Mouse (Mus musculus): Measurements from ENCODE around the gene Ccdc158.
A peak's percentile ranks its signal among the peaks of the same experiment; 100 is the strongest.

Gene Ccdc158

DNA sequence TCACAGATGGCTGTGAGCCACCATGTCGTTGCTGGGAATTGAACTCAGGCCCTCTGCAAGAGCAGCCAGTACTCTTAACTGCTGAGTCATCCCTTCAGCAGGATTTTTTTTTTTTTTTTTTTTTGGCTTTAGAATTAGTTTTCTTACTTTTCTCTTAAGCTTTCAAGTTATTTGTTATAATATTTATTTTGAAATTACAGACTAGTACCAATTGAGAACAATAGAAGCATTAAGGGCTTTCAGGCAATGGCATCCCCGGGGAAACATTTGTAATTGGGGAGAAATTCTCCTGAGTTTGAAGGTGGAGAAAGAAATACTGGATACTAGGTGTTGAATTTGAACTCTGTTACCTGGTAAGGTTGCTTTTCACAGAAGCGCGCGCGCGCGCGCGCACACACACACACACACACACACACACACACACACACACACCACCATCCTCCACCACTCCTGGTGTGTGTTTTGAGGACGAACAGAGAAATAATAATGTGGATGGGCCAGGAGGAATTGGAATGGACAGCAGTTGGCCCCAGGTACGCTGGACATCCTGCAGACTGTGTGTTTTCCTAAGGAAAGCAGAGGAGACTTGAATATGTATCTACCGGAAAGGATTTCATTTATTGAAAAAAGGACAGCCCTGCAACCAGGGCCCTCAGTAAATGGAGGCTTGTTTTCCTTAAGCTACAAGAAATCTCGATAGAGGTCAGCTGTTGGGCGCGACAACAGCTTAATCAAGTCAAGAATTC lies 9.8 kb upstream of the Ccdc158 start:
- no peak for DNase-seq

DNA sequence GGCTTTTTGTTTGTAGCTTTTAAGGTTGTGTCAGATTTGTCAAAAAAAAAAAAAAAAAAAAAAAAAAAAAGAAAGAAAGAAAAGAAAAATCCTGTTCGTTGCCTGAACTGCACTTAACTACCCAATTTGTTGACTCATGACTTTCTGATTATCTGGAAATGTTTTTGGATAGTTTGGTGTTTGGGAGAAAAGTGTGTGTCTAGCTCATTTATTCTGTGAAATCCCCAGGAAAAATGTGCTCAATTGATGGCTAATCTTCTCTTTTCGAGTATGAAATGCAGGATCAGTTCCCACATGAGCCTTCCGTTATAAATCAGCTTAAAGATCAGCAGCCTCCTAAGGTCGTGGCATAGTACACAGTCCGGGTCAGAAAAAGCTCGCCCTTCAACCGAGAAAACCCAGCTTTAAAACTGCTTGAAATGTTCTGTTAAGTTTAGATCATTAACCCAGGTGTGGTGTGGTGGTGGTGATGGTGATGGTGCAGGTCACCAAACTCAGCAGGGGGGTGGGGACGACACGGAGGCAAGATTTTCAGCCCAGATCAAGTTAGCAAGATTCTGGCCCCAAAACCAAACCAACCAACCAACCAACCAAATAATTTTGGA lies 8.9 kb upstream of the Ccdc158 start:
- DNase-seq: no peak

GRCm38 (mm10) chr5:92683351-92683807 lies 8.3 kb upstream of the Ccdc158 start, which contains the start of gene Shroom3:
TSS of gene Shroom3 (plus strand) at chr5:92683435.
- DNase-seq: peak; percentile 7

DNA sequence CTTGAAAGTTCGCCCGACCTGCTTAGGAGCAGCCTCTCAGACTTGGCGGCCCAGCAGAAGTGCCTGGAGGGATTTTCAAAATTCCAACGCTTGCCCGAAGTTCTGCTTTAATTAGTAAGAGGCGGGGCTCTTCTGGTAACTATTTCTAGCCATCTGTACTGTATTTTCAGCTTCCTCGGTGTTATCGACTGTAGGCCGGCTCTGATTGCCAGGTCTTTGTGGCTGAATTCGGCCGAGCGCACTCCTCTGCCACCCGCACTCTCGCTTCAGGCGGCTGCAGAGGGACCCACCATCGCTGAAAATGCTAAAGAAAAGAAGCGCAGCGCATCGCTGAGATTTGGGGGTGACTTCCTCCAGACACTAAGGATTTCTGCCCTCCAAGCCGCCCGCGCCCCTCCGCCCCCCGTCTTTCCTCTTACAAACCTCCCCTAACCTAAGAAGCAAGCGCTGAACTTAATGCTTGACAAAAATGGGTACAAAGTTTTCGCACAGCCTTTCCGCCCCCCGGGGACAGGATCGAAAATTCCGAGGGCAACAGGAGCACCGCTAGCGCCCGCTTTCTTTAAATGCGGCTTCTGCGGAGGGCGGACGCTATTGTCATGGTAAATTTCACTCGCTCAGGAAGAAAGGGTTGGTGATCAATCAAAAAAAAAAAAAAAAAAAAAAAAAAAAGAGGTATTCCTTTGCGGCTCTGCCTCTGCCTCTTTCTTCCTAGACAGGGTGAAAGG lies 7.7 kb upstream of the Ccdc158 start:
- no peak for DNase-seq

DNA sequence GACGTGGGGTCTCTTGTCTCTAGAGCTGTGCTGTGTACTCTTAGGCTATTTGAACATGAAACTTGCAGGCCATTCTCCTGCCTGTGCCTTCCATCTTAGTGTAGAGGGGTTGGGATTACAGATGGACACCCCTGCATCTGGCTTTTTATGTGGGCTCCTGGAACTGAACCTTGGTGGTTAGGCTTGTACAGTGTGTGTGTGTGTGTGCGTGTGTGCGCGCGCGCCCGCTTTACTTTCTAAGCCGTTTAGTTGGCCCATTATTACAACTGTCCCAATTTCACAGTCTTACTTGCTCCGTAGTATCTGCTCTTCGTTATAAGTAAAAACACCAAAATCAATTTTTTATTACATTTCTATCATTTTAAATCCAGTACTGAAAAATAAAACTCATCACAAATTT lies 6.8 kb upstream of the Ccdc158 start:
- DNase-seq: no peak

DNA sequence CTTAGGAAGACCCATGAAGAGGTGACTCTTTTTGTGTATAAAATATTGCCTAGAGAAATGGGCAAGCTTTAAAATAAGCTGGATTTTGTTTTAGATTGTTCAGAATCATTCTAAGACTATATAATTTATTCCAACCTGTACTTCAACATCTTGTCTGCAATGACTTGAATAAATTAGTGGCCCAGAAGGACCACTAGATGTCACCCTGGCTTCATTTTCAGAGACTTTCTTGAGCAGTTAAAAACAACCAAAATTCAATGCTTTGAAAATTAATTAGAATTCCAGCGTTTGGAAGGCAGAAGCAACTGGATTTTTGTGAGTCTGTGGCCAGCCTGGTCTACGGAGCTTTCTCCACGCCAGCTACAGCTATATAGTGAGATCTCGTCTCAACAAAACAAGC lies 4.4 kb upstream of the Ccdc158 start:
- DNase-seq: no peak

- DNase-seq: no peak
Measured at GRCm38 (mm10) chr5:92675574-92675920, 476 bp upstream of the Ccdc158 start.

DNA sequence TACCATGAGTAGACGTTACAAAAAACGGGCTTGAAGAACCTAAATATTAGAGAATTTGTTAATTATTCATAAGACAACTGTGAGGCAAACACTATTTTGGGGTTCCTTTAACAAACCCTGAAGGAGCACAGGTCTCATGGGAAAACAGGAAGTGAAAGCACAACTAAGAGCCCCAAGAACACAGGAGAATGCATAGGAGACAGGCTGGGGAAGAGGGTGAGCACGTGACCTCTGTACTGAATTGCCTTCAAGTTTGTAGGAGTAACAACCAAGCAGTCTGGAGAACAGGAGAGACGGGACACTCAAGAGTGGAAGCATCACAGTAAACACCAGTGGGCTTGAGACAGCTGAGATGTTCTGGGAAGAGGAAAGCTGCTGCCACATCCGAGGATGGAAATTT lies 8.2 kb downstream of the Ccdc158 start:
- DNase-seq: no peak

DNA sequence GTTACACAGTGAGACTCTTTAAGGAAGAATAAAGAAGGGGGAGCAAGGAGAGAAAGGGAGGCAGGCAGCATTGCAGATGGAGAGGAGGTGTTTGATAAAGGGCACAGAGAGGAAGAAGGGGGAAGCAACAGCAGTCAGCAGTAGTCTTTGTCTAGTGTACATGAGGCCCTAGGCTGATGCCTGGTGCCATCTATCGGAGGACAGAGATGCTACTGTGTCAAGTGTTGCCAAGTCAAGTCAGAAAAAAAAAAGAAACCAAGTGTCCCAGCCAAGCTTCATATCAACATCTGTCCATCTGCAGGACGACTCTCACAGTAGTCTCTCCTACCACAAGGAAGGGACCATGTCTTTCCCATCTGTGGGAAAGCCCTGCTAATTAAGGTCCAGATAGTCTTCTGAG lies 10.8 kb downstream of the Ccdc158 start:
- no peak for DNase-seq

- peak; percentile 13 for DNase-seq
Measured at GRCm38 (mm10) chr5:92656256-92656655, 18.8 kb downstream of the Ccdc158 start.

DNA sequence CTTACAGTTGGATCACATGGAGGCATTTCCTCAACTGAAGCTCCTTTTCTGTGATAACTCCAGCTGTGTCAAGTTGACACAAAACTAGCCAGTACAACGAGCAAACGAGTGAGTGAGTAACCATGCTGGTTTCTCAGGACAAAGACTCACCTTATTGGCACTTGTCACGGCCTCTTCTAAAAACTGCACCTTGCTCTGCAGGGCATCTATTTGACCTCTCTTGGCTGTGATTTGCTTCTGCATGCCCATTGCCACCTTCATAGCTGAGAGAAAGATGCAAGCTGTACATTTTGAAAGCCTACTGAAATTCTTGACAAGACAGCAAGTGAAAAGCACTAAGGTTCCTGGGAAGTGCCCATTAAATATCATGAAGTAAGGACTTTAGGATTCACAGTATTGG lies 34.2 kb downstream of the Ccdc158 start:
- DNase-seq: no peak

DNA sequence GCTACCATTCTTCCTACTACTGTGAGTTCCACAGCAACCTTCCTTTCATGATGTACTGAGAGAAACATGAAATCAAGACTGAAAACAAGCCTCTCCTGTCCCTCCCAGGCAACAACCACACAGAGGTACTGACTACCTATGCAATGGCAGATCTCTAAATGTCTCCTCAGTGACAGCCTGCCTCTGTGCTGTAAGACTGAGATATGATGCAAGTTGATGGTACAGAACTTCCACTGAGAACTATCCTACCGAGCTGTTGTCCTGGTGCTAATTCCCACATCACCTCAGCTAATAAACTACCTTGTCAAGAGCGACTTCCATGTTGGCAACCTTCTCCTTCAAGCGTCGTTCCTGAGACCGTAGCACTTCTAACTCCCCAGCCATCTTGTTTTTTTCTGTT lies 39.2 kb downstream of the Ccdc158 start:
- no peak for DNase-seq

GRCm38 (mm10) chr5:92634916-92635315 lies 40.2 kb downstream of the Ccdc158 start:
- DNase-seq: no peak

DNA sequence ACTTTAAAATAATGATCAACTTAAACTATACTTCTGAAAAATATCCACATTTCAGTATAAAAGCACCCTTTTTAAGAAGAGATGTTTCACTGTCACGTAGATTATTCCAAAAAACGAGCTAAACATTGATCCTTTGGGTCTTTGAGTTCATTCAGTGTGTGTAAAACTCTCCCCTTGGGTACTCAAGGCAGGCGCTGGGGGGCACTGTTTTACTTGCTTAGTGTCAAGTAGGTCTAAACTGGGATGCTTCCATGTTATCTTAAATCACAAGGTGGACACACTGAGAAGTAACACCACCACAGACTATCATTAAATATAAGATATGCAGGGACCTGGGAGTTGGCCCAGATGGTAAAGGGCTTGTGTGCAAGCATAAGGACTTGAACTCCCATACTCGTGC lies 41.5 kb downstream of the Ccdc158 start:
- no peak for DNase-seq

- no peak for DNase-seq
Measured at GRCm38 (mm10) chr5:92627896-92628295, 47.2 kb downstream of the Ccdc158 start.

GRCm38 (mm10) chr5:92621883-92622282 lies 53.2 kb downstream of the Ccdc158 start:
- no peak for DNase-seq

GRCm38 (mm10) chr5:92612756-92613155 lies 62.3 kb downstream of the Ccdc158 start:
- no peak for DNase-seq

GRCm38 (mm10) chr5:92607492-92608229 lies 67.4 kb downstream of the Ccdc158 start:
- no peak for DNase-seq

- no peak for DNase-seq
Measured at GRCm38 (mm10) chr5:92604452-92605247, 70.4 kb downstream of the Ccdc158 start.

DNA sequence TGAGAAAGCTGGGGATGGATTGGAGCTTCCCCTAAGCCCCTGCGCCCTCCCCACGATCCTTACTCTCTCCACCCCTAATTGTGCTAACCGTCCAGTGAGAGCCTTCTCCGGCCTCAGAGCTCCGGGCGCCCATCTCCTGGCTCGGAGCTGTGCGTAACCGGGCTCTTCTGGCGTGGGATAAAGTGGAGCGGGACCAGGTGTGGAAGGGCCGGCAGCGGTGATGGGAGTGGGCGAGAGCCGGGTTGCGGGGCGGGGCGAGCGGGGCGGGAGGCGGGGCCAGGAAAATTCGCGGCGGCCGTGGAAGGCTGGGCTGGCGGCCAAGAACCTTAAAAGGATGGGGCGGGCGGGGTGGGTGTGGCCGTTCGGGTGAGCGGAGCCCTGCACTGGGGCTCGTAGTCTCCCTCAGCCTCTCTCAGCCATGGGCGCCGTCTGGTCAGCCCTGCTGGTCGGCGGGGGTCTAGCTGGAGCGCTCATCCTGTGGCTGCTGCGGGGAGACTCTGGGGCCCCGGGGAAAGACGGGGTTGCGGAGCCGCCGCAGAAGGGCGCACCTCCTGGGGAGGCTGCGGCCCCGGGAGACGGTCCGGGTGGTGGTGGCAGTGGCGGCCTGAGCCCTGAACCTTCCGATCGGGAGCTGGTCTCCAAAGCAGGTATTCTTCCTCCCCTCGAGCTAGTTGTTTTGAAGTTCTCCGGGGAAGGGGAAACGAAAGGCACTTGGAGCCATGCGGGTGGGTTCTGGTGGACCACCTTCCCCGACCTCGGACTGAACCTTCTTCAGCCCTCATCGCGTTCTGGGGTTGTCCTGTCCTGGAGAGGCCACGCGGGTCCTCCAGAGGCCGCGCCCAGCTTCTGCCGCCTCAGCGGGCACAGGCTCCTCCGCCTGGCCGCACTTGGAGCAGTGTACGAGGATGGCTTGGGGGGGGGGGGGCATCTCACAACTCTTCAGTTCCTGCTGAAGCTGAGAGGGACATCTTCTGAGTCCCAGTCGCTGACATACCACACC lies 72.1 kb downstream of the Ccdc158 start, which contains the start of gene Stbd1:
Gene Stbd1, plus strand, starts transcription at position 351 of the 1,000 bp plus-strand sequence.
- no peak for DNase-seq

DNA sequence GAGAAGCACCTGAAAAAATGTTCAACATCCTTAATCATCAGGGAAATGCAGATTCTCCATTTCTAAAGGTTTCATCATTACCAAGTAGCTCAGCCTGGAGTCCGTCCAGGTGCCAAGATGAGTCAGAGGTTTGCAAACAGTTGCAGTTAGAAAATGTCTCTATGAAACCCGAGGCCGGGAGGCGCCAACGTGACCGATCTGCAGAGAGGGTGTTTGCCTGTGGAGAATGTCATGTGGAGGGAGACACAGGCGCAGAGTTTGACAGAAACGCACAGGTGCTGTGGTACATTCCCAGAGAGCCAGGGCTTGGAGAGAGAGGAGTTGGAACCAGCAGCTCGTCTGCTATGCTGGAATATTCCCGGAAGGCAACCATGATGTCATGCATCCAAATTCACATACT lies 76.0 kb downstream of the Ccdc158 start:
- no peak for DNase-seq
